Mouse (Mus musculus): ENCODE results near the gene Jun.

GRCm38 (mm10) chr4:95092516-95092915, 40.5 kb upstream of the Jun start:
- no peak for TF ChIP-seq GATA1 (IDR thresholded peaks at IDR 0.05; ENCODE audit: low read length)
- TF ChIP-seq TAL1 (IDR thresholded peaks at IDR 0.05; ENCODE audit: low read length) = no peak
